Mouse (Mus musculus) 416B (cell line): ENCODE data around the gene Foxp2.
A peak's percentile ranks its signal among the peaks of the same experiment; 100 is the strongest.

ENCODE experiments used
- DNase-seq: peaks from one replicate; pipeline ENCODE4 v3.0.0; 2011; ENCODE audit warnings: low read depth

Foxp2 gene

GRCm38 (mm10) chr6:14901183-14901970, at the start of gene Foxp2:
TSS of gene Foxp2 (plus strand) at chr6:14901349.
- DNase-seq = no peak

DNA sequence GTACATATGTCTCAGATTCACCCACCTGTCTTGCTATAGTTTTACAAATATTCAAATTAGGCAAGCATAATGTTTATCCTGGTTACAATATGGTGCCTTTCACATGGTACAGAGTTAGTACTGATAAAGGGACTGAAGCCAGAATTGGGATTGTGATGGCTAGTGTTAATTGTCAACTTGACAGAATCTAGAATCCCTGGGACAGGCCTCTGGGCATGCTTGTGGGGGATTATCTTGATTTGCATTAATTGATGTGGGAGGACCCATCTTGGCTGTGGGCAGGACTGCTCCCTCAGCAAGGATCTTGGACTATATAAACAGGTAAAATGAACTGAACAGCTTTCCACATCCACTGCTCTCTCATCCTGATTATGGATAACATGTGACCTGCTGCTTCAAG, 15.9 kb upstream of the Foxp2 start:
- no peak for DNase-seq

DNA sequence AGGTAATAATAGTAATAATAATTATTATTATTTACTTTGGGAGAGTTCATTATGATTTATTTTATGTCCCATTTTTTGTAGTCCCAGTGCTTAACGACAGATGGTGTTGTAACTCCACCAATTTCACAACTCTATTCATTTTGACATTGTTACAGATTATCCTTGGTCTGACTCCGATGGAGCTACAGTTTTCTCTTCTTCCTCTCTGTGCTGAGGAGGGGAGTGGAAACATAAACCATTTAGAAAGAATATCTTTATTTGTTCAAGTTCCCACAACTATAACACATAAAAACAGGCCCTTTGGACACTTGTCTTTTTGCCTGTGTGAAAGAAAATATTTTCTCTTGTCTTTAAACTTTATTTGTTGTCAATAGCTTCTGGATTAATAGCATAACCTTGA, 4.1 kb upstream of the Foxp2 start:
- DNase-seq = peak; percentile 1

DNA sequence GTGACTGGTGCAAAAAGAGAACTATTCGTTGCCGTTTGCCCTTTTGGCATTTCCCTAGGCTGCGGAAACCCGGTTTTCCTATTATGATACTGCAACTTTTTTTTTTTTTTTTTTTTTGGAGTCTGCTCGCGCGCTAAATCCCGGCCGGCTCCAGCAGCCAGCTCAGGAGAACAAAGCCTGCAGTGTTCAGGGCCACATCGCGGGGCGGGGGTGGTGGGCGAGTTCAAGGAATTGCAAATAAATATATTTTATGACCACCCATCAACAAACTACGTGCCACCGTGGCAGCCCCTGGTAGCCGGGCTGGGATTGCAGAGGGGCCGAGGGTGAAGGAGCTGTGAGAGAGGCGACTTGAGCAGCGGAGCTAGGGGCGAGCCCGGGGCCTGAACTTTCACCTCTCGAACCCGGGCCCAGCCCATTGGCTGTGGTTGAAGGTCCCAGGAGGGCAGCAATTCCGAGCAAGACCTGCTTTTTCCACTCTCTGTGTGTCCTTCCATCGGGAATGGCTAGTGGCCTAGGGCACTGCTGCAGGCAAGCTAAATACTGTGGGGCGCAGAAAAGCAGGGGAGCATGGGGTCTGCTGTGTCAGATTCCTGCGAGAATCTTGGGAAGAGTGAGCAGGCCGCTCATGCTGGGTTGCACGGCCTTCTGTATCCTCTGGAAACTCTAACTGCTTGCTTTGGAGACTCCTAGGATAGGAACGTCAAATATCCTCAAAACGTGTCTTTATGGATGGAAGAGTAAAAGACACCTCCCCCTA, 2.9 kb upstream of the Foxp2 start:
- DNase-seq = no peak

DNA sequence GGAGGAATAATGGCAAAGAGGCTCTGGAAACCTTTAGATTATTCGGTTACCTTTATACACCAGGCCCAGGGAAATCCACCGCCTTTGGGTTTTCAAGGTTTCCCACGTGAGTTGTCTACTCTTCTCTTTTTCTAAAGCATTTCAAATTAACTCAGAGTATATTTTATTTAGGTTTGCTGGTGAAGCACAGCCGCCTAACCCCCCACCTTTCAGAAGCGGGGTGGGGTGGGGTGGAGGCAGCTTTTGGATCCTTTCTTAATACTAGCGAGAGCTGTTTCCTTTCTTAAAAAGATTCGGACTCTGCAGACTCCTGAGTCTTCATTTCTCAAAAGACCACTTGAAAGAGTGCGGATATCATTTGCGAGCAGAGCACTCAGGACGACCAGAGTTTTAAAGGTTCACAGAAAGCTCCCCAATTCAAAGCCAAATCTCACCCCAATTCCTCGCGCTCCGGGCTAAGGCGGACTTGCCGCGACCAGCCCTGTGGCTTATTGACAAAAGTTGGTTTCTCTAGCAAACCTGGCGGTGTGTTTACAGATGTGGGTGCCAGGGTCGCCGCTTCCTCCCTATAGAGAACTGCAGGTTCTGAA, 2.0 kb upstream of the Foxp2 start:
- no peak for DNase-seq

GRCm38 (mm10) chr6:14899936-14900578, 1.1 kb upstream of the Foxp2 start:
- DNase-seq = no peak

DNA sequence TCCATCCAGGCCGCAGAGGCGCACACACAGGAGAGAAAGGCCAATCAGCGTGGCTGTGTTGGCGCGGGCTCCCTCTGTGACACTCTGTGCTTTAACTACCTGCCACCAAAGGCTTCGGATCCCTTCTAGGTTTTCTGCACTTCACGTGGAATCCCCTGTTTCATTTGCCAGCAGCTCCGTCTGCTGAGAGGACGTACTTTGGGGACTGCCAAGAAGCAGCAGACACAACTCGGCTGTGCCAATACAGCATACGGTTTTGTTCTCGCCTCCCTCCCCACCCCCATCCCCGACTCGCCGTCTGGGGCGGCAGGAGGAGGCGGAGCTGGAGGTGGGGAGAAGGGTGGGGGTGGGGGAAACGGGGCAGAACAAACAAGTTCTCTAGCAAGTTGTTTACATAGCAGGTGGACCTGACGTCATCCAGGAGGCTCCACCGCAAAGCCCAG, 549 bp upstream of the Foxp2 start:
- DNase-seq = no peak

DNA sequence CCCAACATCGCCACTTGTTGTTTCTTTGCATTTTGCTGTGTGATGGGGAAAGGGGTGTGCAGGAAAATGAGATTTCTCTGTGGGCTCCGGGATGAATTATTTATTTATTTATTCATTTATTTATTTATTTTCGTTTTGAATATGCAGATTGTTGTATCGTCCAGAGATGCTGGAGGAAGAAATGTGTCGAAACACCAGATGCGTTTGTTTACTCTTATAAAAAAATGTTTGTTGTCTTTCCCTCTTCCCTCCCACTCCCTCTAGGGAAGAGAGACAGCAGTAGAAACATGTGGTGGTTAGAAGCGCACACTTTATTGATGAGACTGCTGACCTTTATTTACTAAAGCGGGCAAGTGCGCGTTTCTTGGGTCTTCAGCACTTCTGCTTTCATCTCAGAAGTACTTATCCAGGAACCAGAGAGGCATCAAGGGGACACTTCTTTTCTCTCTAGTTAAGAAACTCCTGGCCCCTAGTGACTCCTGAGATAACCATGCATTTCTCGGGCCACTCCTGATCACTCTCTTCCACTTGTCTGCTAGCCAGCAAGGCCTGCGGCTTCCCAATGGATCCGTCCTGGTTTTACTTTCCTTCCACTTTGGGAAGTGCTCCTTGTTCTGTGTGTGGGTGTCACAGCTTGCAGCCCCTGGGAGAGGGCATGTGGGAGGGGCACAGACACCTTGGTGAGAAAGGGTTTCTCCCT, 972 bp downstream of the Foxp2 start:
- DNase-seq = no peak

DNA sequence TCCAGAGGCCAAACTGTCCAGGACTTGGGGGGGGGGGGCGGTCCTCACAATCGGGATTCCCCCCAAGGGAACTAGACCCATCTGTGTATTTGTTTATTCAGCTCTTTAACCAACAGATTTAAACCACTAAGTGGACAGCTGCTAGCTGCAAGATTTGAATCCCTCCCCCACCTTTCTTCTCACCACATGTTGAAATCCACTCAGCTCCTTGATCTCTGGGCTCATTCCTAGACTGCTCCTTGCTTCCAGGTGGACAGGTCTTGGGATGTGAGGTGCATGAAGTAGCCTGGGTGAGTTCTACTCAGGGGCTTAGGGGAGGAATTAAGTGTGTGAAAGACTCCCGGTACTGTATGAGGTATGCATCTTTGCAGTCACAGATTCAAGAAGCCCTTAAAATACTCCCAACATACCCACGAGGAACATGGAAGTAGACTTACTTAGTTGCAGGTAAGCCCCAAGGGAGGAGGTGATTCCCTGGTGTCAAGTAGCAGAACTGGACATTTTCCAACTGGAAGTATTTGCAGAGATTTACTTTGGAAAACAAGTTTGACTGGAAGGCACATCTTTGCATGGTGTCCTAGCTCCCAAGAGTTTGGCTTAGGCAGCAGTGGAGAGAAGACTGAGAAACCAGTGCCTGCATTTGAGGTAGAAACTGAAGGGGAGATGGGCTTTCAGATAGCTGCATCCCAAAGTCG, 2.3 kb downstream of the Foxp2 start:
- no peak for DNase-seq

DNA sequence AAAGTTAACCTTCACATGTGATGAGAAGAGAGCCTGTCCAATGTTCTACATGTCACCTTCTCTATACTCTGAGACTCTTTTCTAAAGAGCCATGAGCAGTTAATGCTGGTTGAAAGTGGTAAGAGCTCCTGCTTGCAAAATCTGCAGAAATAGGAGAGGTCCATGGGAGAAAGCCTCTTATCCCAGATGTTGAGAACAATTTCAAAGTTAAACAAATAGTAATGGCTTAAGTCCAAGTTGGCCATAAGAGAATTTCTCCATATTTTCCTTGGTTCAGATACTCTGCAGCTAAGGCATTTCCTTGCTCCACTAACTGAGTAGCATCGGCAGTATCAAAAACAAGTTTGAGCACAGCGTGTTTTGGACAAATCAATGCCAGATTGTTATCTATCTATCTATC, 13.9 kb downstream of the Foxp2 start:
- no peak for DNase-seq

DNA sequence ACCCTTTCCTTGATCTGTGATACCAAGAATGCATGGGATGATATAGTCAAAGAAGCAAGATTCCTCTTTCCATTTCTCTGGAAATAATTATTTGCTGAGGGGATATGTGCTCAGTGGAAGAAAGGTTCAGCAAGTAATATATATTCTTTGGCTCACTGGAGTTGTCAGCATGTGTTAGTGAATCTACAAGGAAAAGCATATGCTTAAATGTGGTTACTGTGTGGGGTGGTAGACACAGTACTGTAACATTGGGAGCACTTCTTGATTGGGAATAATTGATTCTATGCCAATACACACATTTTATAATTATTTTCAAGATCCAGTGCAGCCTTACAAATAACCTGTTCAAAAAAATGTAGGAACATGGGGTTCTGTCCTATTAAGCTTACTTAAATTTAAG, 21.6 kb downstream of the Foxp2 start:
- DNase-seq = no peak

GRCm38 (mm10) chr6:14924976-14925489, 23.9 kb downstream of the Foxp2 start:
- no peak for DNase-seq

DNA sequence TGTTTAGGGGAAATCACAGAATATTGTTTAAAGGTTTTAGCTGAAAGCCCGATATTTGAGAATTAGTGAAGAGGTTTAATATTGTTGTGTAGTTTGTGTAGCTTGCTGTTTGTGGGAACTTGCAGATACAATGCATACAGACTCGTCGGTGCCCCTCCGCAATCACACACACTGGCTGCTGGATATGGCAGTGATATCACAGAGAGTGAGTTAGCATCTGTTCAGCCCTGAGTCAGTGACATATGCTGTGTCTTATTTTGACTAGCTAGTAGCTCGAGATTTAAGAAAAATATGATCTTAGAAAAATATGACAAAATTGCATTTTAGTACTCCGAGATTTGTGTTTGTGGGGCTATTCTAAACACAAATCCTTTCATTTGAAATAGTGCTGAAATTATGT, 49.9 kb downstream of the Foxp2 start:
- no peak for DNase-seq

GRCm38 (mm10) chr6:14952731-14953130, 51.6 kb downstream of the Foxp2 start:
- DNase-seq = no peak

DNA sequence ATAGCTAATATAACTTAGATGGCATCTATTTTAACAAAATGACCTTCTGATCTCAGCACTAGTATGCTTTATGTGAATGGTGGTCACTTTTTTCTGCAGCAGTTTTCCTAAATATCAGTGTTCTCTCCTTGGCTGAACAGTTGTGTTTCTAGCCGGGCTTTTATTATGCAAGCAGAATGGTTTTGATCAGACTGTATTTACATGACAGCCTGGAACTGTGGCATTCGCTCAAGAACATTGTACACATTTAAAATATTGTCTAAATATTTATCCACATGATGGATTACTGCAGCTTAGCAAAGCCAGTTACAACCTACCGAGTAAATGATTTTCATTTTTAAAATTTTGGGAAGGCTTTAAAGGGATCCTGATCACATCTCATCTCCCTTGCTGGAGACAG, 75.9 kb downstream of the Foxp2 start:
- DNase-seq = no peak

DNA sequence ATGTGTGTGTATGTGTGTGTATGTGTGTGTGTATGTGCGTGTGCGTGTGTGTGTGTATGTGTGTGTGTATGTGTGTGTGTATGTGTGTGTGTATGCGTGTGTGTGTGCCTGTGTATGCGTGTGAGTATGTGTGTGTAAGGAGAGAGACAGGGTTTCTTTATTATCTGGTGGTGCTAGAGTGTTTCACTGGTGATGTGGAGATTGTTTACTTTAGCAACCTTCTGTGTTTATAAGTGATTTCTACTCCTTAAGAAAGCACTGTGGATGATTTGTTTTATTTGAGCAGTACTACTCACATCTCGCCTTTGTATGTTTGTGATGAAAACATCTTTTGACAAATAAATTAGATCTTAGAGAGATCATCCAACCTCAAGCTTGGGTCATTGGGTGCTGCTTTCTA, 77.1 kb downstream of the Foxp2 start:
- DNase-seq = no peak

- DNase-seq = no peak
These were observed 107.0 kb downstream of the Foxp2 start for GRCm38 (mm10) chr6:15008113-15008512.

- no peak for DNase-seq
These were observed 127.3 kb downstream of the Foxp2 start for GRCm38 (mm10) chr6:15028488-15028887.

DNA sequence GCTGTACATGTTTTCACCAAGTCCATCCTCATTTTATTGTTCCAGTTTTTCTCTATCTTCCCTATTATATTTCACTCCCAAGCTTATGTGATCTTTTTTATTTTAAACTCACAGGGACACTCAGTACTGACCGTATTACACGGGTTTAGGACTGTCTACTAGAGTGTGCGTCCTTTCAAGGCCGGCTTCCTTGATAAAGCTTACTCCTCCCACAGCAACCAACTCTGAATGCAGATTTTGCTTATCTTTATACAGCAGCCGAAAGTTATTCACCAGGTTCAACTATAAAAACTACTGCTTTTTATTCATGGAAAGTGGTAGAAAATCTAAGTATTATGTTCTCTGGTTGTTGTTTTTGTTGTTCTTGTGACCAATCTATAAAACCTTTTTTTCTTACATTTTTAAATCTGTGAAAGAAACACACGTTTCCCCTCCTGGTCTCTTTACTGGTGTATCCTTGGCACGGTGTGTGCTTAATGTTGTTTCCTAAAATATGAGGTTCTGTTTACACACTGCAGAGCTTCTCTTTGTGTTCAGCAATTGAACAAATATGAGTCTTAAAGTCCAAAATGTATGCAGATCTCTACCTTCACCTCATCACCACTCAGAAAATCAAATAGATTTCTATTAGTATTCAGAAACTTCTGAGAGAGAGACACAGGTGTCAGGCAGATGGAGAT, 128.4 kb downstream of the Foxp2 start:
- no peak for DNase-seq

DNA sequence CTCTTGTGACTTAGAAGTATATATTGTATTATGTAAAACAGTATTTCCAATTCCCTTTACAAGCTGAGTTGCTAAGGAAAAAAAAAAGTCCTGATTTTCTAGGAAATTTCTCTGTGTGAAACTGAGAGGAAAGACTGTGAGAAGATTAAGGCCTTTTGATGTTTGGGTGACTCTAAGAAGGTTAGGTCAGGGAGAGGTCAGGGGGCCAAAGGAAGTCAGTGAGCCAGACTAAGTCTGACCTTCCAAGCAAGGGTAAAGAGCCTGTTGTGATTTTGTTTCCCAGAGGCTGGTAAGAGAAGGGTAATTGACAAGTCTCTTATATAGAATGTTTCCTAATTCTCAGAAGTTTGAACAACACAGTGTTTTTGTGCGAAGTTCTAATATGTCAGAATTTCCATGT, 162.1 kb downstream of the Foxp2 start:
- DNase-seq = no peak

GRCm38 (mm10) chr6:15101548-15101947, 200.4 kb downstream of the Foxp2 start:
- no peak for DNase-seq
